Mouse (Mus musculus): ENCODE data around the gene Ccdc88c.

The Ccdc88c gene

DNA sequence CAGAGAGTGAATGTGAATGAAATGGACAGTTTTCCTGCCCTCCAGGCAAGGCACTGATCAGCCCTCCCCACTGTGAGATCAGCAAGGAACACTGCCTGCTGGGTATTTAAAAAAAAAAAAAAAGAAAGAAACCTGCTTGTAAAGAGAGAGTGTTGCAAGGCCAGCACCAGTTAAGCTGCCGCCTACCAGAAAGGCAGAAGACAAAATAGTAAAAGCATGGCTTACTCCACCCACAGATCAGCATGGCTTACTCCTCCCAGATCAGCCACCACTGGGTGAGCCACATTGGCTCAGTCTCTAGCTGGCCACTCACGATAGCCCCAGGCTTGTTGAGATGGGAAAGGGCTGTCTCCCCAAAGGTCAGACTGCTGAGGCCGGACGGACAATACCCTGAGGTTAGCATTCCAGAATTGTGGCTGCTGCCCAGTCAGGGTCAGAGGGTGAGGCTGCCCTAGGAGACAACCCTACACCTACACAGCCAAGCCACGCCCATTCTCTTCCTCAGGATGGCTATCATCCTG lies 32.4 kb downstream of the Ccdc88c start:
- peak; percentile 38 for DNase-seq (ENCODE audit: low spot score)

DNA sequence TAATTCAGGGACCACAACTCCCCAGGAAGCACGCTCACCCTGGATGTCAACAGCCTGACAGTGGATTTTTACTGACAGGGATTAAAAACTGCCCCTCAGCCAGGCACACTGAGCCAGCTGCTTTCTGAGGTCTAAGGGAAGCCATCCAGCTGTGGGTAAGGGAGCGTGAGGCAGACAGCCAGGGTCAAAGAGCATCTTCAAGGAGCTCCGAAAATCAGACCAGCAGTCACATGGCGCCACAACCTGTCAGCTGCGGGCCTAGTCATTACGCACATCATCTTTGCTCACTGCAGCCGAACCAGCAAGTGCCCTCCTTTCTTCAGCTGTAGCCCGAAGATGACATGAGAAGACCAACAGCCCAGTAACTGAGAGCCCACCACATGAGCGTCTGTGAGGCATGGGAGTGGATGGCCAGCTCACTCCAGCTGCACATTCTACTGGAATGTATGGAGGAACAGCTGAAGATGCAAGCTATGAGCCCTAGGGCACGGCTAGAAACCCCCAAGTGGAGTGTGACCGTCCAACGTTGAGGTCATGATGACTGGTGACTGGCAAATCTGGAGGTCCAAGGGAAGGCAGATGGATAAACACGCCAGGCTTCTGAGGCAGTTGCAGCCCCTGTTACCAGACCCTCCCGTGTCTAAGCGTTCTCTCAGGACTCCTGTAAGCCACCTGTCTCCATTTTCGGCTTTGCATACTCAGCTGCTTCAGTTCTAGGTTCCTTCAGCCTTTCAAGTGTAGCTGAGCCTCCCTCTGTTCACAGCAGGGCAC lies 33.1 kb downstream of the Ccdc88c start:
- DNase-seq (ENCODE audit: low spot score), result peak; percentile 56

DNA sequence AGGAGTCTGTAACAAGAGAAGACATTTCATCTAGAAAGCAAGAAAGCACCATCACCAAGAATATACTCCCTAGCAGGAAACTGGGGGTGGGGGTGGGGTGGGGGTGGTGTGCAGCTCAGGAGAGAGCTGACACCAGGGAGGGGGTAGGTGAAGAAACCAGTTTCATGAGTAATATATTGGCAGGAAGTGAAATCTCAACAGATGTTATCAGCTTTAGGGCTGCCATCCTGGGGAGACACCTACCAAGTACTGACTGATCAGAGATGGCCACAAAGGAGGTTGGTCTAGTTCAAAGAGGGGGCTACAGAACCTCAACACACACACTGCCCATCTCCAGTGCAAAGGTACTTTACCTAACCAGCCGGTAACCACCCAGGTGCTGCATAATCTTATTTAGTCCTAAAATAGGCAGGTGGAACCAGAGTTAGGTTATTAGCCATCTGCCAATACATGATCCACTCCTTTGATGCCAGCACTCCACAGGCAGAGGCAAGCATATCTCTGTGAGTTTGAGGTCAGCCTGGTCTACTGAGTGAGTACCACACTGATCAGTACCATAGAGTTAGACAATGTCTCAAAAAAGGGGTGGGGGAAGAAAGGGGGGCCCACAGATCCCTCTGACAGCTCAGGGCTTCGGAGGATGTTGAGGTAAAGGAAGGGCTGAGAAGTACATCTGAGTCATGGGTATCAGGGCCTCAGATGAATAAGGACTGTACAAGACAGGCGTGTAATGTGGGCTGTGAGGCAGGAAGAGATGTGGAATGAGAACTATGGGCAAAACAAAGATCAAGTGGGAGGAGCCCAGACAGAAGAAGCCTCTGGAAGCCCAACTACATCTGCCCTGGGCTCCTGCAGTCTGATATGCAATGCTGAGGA lies 34.5 kb downstream of the Ccdc88c start:
- DNase-seq (ENCODE audit: low spot score), result no peak

DNA sequence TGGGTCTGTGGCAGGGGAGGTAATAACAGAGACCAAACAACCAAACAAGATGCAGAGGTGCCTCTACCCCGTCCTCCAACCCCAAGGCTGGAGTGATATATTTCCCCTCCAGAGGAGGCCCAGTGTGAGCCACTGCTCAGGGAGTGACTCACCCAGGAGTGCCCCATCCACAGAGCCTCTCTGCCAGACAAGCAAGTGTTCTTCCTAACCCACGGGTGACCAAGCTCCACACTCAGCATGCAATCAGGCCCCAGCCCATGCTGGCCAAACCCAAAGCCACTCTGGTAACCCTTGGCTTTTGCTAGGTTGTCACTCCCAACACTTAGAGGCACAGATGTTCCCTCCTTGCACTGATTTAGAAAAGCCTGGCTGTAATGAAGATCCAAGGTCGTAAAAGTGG lies 35.7 kb downstream of the Ccdc88c start:
- no peak for DNase-seq (ENCODE audit: low spot score)

GRCm38 (mm10) chr12:100992505-100992904 lies 36.4 kb downstream of the Ccdc88c start:
- no peak for DNase-seq (ENCODE audit: low spot score)

DNA sequence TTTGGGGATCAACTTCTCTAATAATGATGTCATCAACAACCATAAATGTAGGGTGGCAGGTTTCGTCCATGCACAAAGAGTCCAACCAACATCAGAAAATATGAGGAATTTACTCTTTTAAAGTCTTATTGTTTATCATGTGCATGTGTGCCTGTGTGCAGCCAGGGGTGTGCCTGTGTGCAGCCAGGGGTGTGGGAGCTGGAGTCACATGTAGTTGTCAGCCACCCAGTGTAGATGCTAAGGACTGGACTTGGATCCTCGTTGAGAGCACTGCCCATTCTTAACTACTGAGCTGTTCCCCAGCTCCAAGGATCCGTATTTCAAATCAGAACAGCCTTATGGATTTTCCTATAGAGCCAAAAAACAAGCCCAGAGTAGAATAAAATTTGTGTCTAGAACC lies 37.7 kb downstream of the Ccdc88c start:
- no peak for DNase-seq (ENCODE audit: low spot score)

GRCm38 (mm10) chr12:100990291-100990690 lies 38.6 kb downstream of the Ccdc88c start:
- DNase-seq (ENCODE audit: low spot score), result no peak

GRCm38 (mm10) chr12:100989780-100990288 lies 39.0 kb downstream of the Ccdc88c start:
- no peak for DNase-seq (ENCODE audit: low spot score)

- DNase-seq (ENCODE audit: low spot score), result no peak
These were observed 40.3 kb downstream of the Ccdc88c start for GRCm38 (mm10) chr12:100988324-100989130.

DNA sequence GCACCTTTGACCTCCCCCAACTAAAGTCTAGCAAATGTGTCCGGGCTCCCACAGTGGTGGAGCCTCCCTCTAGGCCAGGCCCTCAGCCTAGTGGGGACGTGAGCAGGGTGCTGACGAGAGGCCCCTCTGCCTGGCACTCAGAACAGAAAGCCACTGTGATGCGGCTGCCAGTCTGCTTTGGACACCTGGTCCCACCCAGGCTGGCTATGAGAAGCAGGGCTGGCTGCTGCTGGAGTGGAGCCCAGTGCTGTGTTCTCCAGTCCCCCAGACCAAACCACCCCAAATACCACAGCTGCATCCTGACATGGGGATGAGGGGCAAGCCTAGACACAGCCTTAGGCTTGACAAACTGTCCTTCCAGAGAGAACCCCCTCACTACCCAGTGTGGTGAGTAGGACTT lies 42.4 kb downstream of the Ccdc88c start:
- DNase-seq (ENCODE audit: low spot score), result no peak

- DNase-seq (ENCODE audit: low spot score), result no peak
These were observed 43.1 kb downstream of the Ccdc88c start for GRCm38 (mm10) chr12:100985793-100986157.

DNA sequence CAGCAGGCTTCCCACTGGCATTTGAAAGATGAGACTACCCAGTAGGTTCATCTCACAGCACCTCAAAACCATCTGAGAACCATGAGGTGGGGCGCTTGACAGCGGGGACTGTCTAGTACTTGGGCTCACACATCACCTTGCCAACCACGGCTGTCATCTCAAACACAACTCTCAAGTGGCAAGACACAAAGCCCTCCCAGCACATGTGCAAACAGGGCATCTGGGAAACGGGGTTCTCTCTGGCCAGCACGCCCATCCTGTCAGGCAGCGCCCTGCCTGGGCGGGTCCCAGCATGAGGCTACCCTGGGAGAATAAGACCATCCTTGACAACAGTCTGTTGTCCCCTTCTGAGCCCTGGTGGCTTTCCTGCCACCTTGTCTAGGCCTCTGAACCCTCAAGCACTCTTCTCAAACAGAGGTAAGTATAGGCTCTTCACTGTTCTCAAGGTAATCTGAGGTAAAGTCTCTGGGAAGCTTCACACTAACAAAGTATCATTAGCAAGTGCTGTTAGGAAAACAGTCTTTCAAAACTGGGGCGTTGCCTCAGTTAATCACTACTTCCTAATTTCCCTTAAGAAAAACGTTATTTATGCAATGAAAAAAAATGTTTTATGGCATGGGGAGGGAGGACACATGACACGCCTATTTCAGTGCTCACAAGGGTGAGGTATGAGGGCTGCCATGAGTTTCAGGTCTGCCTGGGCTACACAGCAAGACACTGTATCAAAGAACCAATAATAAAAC lies 43.6 kb downstream of the Ccdc88c start:
- no peak for DNase-seq (ENCODE audit: low spot score)

GRCm38 (mm10) chr12:100983565-100983964 lies 45.3 kb downstream of the Ccdc88c start:
- DNase-seq (ENCODE audit: low spot score), result no peak

- DNase-seq (ENCODE audit: low spot score), result no peak
These were observed 46.6 kb downstream of the Ccdc88c start for GRCm38 (mm10) chr12:100982217-100982616.

- DNase-seq (ENCODE audit: low spot score), result no peak
These were observed 48.3 kb downstream of the Ccdc88c start for GRCm38 (mm10) chr12:100980551-100981008.

- no peak for DNase-seq (ENCODE audit: low spot score)
These were observed 49.2 kb downstream of the Ccdc88c start for GRCm38 (mm10) chr12:100979616-100980015.

DNA sequence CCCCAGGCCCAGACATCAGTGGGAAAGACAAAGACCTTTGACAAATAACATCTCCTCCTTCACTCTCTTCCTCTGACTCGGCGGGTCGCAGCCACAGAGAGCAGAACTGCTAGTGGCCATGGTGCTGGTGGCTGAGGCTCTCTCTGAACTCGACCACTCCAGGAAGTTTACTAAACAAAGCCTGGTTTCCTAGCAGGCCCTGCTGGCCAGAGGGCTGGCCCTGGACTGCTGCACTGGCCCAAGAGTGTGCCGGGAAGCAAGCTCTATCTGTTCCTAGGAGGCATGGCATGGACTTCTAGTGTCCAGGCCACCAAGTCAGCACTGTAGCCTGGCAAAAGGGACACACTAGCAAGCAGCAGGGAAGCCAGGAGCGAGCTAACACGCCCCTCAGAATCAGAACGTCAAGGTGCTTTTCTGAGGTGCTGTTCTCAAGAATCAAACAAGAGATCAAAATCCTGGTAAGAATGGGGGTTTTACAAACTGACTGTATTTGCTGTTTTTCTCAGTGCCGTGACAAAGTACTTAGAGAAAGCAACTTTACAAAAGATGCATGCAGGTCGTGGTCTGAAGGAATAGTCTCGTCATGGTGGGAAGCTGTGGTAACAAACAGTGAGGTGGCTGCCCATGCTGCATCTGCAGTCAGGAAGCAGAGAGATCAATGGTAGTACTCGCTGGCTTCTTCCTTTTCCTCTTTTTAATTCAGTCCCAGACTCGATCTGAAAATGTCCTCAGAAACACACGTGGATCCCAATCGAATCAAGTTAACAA lies 50.7 kb downstream of the Ccdc88c start:
- DNase-seq (ENCODE audit: low spot score), result no peak

- DNase-seq (ENCODE audit: low spot score), result no peak
These were observed 51.3 kb downstream of the Ccdc88c start for GRCm38 (mm10) chr12:100977551-100977950.

- DNase-seq (ENCODE audit: low spot score), result no peak
These were observed 59.0 kb downstream of the Ccdc88c start for GRCm38 (mm10) chr12:100969808-100970207.

DNA sequence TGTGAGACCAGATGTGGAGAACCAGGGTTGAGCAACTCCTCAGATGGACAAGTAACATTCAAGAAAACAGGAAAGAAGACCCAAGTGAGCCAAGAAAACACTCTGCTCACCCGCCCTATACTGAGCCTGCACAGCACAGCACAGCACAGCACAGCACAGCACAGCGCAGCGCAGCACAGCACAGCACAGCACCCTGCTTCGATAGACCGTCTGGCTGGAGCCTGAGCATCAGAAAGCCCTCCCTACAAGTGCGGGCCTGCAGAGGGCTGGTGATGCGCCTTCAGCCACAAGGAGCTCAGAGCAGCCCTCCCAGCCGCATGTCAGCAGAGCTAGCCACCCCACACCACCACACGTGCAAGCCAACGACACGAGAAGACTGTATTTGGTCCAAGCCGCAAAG lies 61.5 kb downstream of the Ccdc88c start:
- no peak for DNase-seq (ENCODE audit: low spot score)

All from yolk sac, embryonic 10.5 days (tissue).